Mouse (Mus musculus) ES-Bruce4 (cell line): ENCODE data around the gene Actn3. TPM values are rescaled to one million over a fixed set of nuclear protein-coding genes. Genes with fewer than 3 reads are reported as not detected.
A peak's percentile ranks its signal among the peaks of the same experiment; 100 is the strongest.

Experiments
- H3K27ac ChIP-seq: 2 replicates; pipeline ENCODE4 v1.5.1; 2012; ENCODE audit warnings: low read length, inconsistent platforms; ENCODE audit not compliant: insufficient read depth
- H3K27me3 ChIP-seq: 2 replicates; pipeline ENCODE4 v1.6.1; 2012; ENCODE audit warnings: mild to moderate bottlenecking, low read length, inconsistent platforms; ENCODE audit not compliant: control insufficient read depth, poor library complexity, insufficient read depth, severe bottlenecking
- H3K36me3 ChIP-seq: 2 replicates; pipeline ENCODE4 v1.6.1; 2012; ENCODE audit warnings: inconsistent platforms, mild to moderate bottlenecking, low read length, moderate library complexity; ENCODE audit not compliant: control insufficient read depth, poor library complexity, insufficient read depth, severe bottlenecking
- H3K4me1 ChIP-seq: one replicate; pipeline ENCODE4 v1.8.1; 2011; ENCODE audit warnings: low read length; ENCODE audit not compliant: control insufficient read depth, insufficient read depth
- H3K4me3 ChIP-seq: 2 replicates; pipeline ENCODE4 v1.5.1; 2011; ENCODE audit warnings: low read depth, mild to moderate bottlenecking, low read length
- H3K9ac ChIP-seq: 2 replicates; pipeline ENCODE4 v1.6.1; 2012; ENCODE audit warnings: low read depth, mild to moderate bottlenecking, inconsistent platforms; ENCODE audit not compliant: poor library complexity, severe bottlenecking
- H3K9me3 ChIP-seq: replicated peaks from 2 replicates; pipeline ENCODE4 v1.6.1; 2012; ENCODE audit warnings: mild to moderate bottlenecking, low read length, inconsistent platforms; ENCODE audit not compliant: control insufficient read depth, poor library complexity, insufficient read depth, severe bottlenecking
- CTCF ChIP-seq: IDR thresholded peaks from one replicate; pipeline ENCODE4 v1.8.1; 2011; ENCODE audit warnings: low read depth, low read length
- EP300 ChIP-seq: IDR thresholded peaks from 2 replicates; pipeline ENCODE4 v1.6.1; 2011; ENCODE audit warnings: low read depth, low read length; ENCODE audit not compliant: insufficient read depth
- POLR2A ChIP-seq: IDR thresholded peaks from one replicate; pipeline ENCODE4 v1.8.1; 2011; ENCODE audit warnings: low read length; ENCODE audit not compliant: insufficient read depth
- polyA plus RNA-seq: library from polyadenylated mRNA; stranded (reverse); fragments of >200 nt; gene quantifications from 2 replicates; pipeline ENCODE4 v1.2.4, GENCODE M21; 2011; ENCODE audit warnings: low read depth; ENCODE audit not compliant: missing spikeins, insufficient read depth, insufficient read length

The Actn3 gene
- polyA plus RNA-seq, 1 experiment, result 4.5 TPM

- TF ChIP-seq CTCF (no peak), EP300 (no peak), POLR2A (no peak)
Observed at GRCm38 (mm10) chr19:4850281-4850680, 27.4 kb downstream of the Actn3 start.

GRCm38 (mm10) chr19:4849800-4850199, 27.9 kb downstream of the Actn3 start:
- H3K9me3 ChIP-seq, result no peaks in the 10 kb centered on the region
- H3K4me3 ChIP-seq, result no peak overlapping the region
- H3K9ac ChIP-seq, result no peak overlapping the region
- TF ChIP-seq EP300 (peak; percentile 95), POLR2A (no peak)
- no peaks in the 10 kb centered on the region for H3K27me3 ChIP-seq
- H3K36me3 ChIP-seq, result no peaks in the 10 kb centered on the region
- no peak overlapping the region for H3K27ac ChIP-seq
- peaks cover 3% of the 10 kb centered on the region for H3K4me1 ChIP-seq

More at GRCm38 (mm10) chr19:4850281-4850680, 27.4 kb downstream of the Actn3 start:
- Histone ChIP-seq H3K27me3 (no peaks in the 10 kb centered on the region), H3K36me3 (no peaks in the 10 kb centered on the region), H3K9me3 (no peaks in the 10 kb centered on the region), H3K4me3 (no peak overlapping the region), H3K27ac (peak overlapping the region; percentile 26), H3K4me1 (peaks cover 3% of the 10 kb centered on the region), H3K9ac (no peak overlapping the region)

GRCm38 (mm10) chr19:4847490-4847889, 30.2 kb downstream of the Actn3 start:
- no peak overlapping the region for H3K4me3 ChIP-seq
- no peaks in the 10 kb centered on the region for H3K27me3 ChIP-seq
- H3K9me3 ChIP-seq, result no peaks in the 10 kb centered on the region
- H3K9ac ChIP-seq, result no peak overlapping the region
- H3K4me1 ChIP-seq, result peaks cover 3% of the 10 kb centered on the region
- no peaks in the 10 kb centered on the region for H3K36me3 ChIP-seq
- H3K27ac ChIP-seq, result no peak overlapping the region
- TF ChIP-seq CTCF (peak; percentile 62), POLR2A (no peak), EP300 (no peak)

GRCm38 (mm10) chr19:4845846-4846245, 31.9 kb downstream of the Actn3 start:
- Histone ChIP-seq H3K4me1 (peaks cover 3% of the 10 kb centered on the region), H3K9me3 (no peaks in the 10 kb centered on the region), H3K36me3 (no peaks in the 10 kb centered on the region), H3K27me3 (no peaks in the 10 kb centered on the region), H3K27ac (no peak overlapping the region), H3K4me3 (no peak overlapping the region), H3K9ac (no peak overlapping the region)
- no peak for TF ChIP-seq EP300
- TF ChIP-seq CTCF, result no peak
- no peak for TF ChIP-seq POLR2A

- TF ChIP-seq CTCF, result no peak
- Histone ChIP-seq H3K4me1 (no peaks in the 10 kb centered on the region), H3K36me3 (no peaks in the 10 kb centered on the region), H3K9ac (no peak overlapping the region), H3K4me3 (no peak overlapping the region), H3K27me3 (no peaks in the 10 kb centered on the region), H3K27ac (no peak overlapping the region), H3K9me3 (no peaks in the 10 kb centered on the region)
Observed at GRCm38 (mm10) chr19:4842611-4843010, 35.1 kb downstream of the Actn3 start.

GRCm38 (mm10) chr19:4840848-4841247, 36.9 kb downstream of the Actn3 start:
- no peak for TF ChIP-seq POLR2A
- TF ChIP-seq CTCF, result no peak
- TF ChIP-seq EP300, result no peak
- H3K36me3 ChIP-seq, result no peaks in the 10 kb centered on the region
- H3K4me1 ChIP-seq, result no peaks in the 10 kb centered on the region
- no peak overlapping the region for H3K9ac ChIP-seq
- no peaks in the 10 kb centered on the region for H3K27me3 ChIP-seq
- H3K27ac ChIP-seq, result no peak overlapping the region
- H3K4me3 ChIP-seq, result no peak overlapping the region
- no peaks in the 10 kb centered on the region for H3K9me3 ChIP-seq
